Mouse (Mus musculus): ENCODE data around the gene Ptprt. TPM values are rescaled to one million over a fixed set of nuclear protein-coding genes. Genes with fewer than 3 reads are reported as not detected.
A peak's percentile ranks its signal among the peaks of the same experiment; 100 is the strongest.
"Not testable (repeated sequence)": the region's sequence is repeated elsewhere in the genome, so short reads cannot be mapped to it uniquely, and the experiment has no call there.

The Ptprt gene
- total RNA-seq, 4 experiments from 2014 or later: 50.9 to 64.2 (median 56.6) TPM

- peak; percentile 75 to 80 for DNase-seq (ENCODE audit: low spot score in 2 of 2)
These were observed 441.4 kb downstream of the Ptprt start for GRCm38 (mm10) chr2:162219507-162219906.

- DNase-seq (ENCODE audit: low spot score in 2 of 2): no peak
These were observed 443.1 kb downstream of the Ptprt start for GRCm38 (mm10) chr2:162217896-162218295.

- no peak for DNase-seq (ENCODE audit: low spot score in 2 of 2)
These were observed 448.6 kb downstream of the Ptprt start for GRCm38 (mm10) chr2:162212397-162212796.

DNA sequence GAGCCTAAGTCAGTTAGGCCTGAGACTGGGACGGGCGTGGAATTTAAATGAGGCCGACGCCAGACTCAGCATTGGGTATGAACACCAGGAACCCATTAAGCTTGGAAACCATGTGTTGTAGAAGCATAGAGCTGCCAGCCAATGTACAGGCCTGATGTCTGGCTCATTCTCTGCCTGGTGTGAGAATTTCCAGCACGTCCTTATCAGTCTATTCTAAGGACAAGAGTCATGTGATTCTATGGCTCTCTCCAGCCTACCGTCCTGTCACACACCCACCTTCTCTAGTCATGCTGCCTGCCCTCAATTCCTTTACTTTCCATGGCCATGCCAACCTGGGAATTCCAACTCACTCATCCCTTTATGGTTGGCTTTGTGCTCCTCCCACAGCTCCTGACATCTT, 450.4 kb downstream of the Ptprt start:
- DNase-seq (ENCODE audit: low spot score in 2 of 2): no peak

DNA sequence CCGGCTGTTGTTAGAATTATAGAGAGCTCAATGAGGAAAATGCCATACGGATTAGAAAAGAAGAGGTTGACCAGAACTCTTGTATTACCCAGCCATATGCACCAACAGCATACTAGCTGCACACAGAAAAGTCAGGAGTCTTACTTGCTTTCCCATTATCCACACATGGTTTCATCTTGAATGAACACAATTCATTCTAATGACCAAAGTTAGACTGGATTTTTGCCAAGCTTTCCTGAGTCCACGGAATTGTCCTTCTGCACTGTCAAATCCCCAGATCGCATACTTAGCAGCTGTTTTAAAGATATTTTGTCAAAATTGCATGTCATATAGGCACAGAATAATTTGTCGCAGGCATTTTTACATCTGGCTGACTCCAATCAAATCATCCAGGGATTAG, 463.6 kb downstream of the Ptprt start:
- no peak for DNase-seq (ENCODE audit: low spot score in 2 of 2)

DNA sequence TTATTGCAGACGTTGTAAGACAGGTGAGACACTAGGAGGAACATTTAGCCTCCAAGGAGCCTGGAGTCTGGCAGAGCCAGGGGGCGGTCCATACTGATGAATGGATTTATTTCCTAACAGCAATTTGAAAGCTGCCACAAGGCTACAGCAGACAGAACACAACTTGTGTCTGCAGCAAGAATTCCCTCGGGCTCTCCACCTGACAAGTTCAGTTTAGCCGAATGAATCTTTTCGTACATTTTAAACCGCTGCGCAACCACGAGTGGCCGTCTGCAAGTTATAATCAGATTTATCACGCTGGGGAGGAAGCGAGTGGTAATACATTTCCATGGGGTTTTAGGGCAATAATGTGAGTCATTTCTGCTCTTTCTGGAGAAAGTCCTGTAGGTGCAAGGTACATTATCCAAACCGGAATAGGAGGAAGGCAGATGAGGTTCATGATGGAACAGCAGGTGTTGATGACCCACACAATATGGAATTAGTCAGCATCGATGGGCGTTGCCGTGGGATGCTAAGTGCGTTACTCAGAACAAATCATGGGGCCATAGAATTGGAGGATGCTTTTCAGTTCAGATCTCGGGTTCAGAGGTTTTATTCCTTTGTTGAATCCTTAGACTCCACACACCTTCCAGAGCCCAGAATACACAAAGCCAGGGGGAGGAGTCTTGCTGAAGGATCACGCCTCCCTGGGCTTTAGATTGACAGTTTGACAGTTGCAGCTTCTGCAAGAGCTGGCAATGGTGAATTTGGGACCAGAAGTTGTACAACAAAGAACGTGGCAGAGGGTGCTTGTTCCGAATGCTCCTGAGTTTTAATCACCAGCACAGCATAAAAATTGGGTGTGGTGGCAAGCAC, 478.1 kb downstream of the Ptprt start:
- DNase-seq (ENCODE audit: low spot score in 2 of 2): peak in 1 of 2 experiments; percentile 12

DNA sequence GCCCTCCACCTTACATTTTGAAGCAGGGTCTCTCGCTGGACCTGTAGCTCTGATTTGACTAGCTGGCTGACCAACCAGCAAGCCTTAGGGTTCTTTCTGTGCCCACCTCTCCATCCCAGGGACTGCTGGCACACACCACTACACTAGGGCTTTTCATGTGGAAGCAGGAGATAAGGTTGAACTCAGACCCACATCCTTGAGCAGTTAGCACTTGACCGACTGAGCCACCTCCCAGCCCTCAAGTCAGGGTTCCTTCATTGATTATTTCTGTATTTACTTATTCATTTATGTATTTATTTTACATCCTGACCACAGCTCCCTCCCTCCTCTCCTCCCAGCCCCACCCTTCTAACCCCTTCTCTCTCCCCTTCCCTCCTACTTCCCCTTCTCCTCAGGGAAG, 479.1 kb downstream of the Ptprt start:
- DNase-seq (ENCODE audit: low spot score in 2 of 2): no peak

GRCm38 (mm10) chr2:162172529-162172928, 488.4 kb downstream of the Ptprt start:
- no peak for DNase-seq (ENCODE audit: low spot score in 2 of 2)

GRCm38 (mm10) chr2:162141845-162142411, 519.0 kb downstream of the Ptprt start:
- DNase-seq (ENCODE audit: low spot score in 2 of 2): no peak

- DNase-seq (ENCODE audit: low spot score in 2 of 2): not testable (repeated sequence)
These were observed 524.8 kb downstream of the Ptprt start for GRCm38 (mm10) chr2:162136176-162136575.

GRCm38 (mm10) chr2:162131607-162132304, 529.2 kb downstream of the Ptprt start:
- no peak for DNase-seq (ENCODE audit: low spot score in 2 of 2)

DNA sequence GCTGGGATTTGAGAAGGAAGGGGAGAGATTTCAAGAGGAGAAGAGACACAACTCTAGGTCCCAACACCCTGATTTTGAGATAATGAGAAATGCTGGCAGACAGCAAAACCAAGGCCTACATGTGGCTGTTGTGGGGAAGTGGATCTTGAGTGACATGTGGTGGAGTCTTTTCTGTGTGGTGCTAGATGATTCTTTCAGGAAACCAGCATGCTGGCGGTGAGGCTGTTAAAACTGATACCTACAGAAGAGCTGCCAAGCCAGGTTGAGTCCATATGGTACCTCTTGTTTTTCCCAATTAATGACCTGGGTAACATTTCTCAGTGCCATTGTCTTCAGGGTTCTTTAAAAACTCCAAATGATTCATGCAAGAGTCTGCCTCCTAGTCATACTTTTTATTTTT, 531.1 kb downstream of the Ptprt start:
- no peak for DNase-seq (ENCODE audit: low spot score in 2 of 2)

- DNase-seq (ENCODE audit: low spot score in 2 of 2): no peak
These were observed 542.9 kb downstream of the Ptprt start for GRCm38 (mm10) chr2:162118041-162118440.

DNA sequence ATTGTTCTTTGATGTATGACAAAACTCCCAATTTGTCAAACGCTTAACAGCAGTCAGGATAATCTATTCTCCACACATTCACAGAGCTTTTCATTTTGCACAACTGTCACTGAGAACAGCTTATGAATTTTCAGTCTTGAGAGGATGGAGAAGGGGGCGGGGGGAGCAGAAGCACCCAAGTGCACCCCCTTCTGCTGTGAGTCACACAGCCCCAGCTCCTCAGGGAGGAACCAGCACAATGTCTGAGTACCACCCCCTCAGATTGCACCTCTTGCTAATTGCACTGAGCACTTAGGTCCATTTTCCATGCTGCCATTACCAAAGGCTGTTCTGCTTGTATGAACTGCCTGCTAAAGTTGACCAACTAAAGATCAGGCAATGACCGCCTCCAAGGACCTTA, 578.6 kb downstream of the Ptprt start:
- peak in 1 of 2 experiments; percentile 16 for DNase-seq (ENCODE audit: low spot score in 2 of 2)

DNA sequence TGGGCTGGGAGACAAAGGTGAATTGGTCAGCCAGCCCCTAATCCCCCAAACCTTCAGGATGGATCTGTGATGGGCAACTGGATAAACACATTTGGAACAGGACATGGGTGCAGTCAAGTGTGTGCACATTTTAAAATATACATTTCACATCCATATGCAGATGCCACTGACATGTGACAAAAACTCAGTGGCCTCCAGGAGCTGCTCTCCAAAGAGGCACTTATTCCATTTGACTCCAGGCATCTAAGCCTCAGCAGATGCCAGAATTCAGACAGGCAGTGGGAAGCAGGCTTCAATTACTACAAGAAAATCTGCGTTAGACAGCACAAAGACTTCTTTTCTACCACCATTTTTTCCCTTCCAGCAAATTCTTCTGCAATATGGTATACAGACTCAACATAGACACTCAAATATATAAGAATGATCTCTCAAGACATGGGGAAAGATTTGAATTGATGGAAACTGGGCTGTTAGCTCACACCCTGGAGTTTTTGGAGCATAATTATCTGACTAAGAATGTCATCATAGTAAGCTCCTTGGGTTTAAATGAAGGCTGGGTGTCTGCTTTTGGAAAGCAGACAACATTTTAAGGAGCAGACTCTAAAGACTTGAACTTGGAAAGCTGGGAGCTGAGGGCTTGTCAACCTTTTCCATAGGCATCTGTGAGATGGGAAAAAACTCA, 580.1 kb downstream of the Ptprt start:
- no peak for DNase-seq (ENCODE audit: low spot score in 2 of 2)

DNA sequence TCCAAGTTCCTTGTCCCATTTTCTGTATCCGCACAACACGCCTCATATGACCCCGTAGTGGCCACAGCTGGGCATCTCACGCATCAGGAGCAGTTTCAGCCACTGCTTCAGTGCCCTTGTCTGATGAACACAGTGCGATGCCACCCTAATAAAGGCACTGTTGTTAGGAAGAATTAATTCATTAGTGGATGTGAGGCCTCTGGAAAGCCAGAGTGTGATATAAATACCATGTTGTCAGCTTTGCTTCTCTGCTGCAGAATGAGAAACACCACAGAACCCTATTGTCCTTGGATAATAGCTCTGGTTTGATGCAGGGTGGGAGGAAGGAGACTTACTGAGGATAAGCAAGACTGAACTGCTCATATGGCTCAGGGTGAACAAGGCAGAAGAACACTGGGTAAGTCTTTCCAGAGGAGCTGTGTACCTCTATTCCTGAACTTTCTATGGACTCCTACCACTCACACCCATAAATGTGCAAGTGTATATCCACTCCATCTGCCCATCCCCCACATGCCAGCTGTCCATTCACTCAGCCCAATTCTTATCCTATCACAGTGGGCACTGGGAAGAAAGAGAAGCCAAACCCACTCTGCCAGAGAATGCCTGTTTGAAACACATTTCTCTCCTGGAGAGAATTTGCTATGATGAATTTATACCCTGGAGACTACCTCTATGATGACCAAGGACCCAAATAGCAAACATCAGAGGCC, 582.2 kb downstream of the Ptprt start:
- peak; percentile 9 to 16 for DNase-seq (ENCODE audit: low spot score in 2 of 2)

DNA sequence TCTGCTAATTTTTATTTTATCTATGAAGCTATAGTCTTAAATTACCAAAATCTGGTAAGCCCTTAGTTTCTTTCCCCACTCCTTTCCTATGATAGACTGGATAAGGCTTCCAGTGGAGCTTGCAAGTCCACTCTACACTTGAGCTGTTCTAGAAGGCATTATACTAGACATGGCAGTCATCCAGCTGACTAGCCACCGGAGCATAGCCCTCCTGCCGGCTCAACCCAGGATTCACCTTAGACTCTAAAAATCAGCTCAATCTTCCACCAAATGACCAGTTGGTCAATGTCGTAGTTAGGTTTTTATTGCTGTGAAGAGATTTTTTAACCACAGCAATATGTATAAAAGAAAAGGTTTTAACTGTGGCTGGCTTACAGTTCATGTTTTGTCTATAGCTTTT, 608.1 kb downstream of the Ptprt start:
- no peak for DNase-seq (ENCODE audit: low spot score in 2 of 2)

- DNase-seq (ENCODE audit: low spot score in 2 of 2): no peak
These were observed 610.7 kb downstream of the Ptprt start for GRCm38 (mm10) chr2:162050198-162050597.

DNA sequence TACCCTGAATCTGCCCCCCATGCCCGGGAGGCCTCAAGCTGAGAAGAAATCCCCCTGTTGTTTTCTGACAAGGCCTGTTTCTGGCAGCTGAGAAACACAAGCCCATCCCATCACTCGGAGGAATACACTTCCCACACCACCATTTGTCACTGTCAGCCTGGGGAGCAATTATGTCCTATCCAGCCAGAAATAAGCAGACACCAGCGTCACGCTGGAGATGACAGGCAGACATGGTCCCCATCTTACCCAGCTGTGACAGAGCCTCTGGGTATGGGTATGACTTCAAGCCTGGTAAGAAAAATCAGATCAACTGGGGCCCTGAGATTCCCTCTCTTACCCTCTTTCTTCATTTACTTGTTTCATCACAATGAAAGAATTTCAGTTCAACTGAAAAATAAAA, 625.3 kb downstream of the Ptprt start:
- no peak for DNase-seq (ENCODE audit: low spot score in 2 of 2)

DNA sequence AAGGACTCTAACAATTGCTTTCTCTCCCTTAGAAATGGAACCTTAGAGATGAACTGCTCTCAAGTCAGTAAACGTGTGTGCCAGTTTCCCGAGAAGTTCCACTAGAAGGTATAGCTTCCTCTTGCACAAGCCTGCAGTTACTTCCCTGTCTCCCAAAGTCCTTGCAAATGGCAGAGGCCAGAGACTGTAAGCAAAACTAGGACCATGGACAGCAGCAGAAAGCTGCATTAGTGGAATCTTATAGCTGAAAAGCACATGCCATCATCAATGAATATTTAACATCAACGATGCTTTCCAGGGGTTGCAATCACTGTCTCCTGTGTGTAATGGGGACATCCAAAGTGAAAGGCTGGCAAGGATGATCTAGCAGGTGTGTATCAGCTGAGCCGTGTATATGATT, 629.3 kb downstream of the Ptprt start:
- no peak for DNase-seq (ENCODE audit: low spot score in 2 of 2)

DNA sequence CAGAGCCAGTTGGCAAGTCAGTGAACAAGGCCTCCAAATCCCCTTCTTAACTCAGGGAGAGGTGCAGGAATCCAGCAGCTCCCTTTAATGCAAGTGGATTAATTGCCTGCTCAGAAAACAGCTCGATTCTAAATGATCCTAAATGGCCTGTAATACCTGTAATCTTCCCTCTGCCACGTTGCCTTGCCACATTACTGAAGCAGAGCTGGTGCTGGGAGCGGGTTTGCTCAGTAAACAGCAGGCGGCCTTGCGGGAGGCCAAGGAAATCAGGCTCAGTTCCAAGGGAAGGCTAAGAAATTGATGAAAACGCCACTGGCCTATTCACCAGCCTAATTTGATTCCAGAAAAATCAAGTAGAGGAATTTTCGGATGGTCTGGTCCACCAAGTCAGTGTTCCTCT, 659.9 kb downstream of the Ptprt start:
- no peak for DNase-seq (ENCODE audit: low spot score in 2 of 2)

All from layer of hippocampus, adult 8-10 months (tissue).